Mouse (Mus musculus) kidney, postnatal 4 days (tissue): Measurements from ENCODE around the gene Lmod3.
A peak's percentile ranks its signal among the peaks of the same experiment; 100 is the strongest.

Source experiments
- DNase-seq, 2 experiments: peaks; one replicate each; pipeline ENCODE4 v3.0.0; 2021; ENCODE audit warnings: mixed read lengths in 2 of 2

Lmod3 gene

GRCm38 (mm10) chr6:97223566-97223965 is 29.0 kb downstream of the Lmod3 start:
- no peak for DNase-seq

GRCm38 (mm10) chr6:97222931-97223467 is 29.6 kb downstream of the Lmod3 start:
- no peak for DNase-seq

- DNase-seq: no peak
These were observed 30.2 kb downstream of the Lmod3 start for GRCm38 (mm10) chr6:97222321-97222720.

GRCm38 (mm10) chr6:97221205-97222025 is 31.1 kb downstream of the Lmod3 start:
- DNase-seq: no peak

GRCm38 (mm10) chr6:97220672-97221071 is 31.9 kb downstream of the Lmod3 start:
- no peak for DNase-seq

GRCm38 (mm10) chr6:97216154-97216821 is 36.3 kb downstream of the Lmod3 start:
- DNase-seq: no peak

- DNase-seq: peak in 1 of 2 experiments; percentile 11
These were observed 40.6 kb downstream of the Lmod3 start for GRCm38 (mm10) chr6:97211981-97212380.

- peak; percentile 31 to 45 for DNase-seq
These were observed 41.5 kb downstream of the Lmod3 start for GRCm38 (mm10) chr6:97210962-97211601.

GRCm38 (mm10) chr6:97210191-97210961 is 42.2 kb downstream of the Lmod3 start, which contains the start of gene Arl6ip5:
Gene Arl6ip5 (plus strand): TSS chr6:97210689.
- DNase-seq: peak; percentile 89 to 93

GRCm38 (mm10) chr6:97209751-97210150 is 42.8 kb downstream of the Lmod3 start:
- DNase-seq: no peak

GRCm38 (mm10) chr6:97209201-97209600 is 43.4 kb downstream of the Lmod3 start:
- DNase-seq: no peak

GRCm38 (mm10) chr6:97208406-97208805 is 44.2 kb downstream of the Lmod3 start:
- no peak for DNase-seq

- no peak for DNase-seq
These were observed 45.5 kb downstream of the Lmod3 start for GRCm38 (mm10) chr6:97207085-97207484.

- peak; percentile 100 for DNase-seq
These were observed 47.1 kb downstream of the Lmod3 start, which contains the start of gene Uba3 for GRCm38 (mm10) chr6:97205439-97205885. Gene Uba3 (minus strand): TSS chr6:97205647.

- DNase-seq: peak; percentile 43 to 60
These were observed 47.6 kb downstream of the Lmod3 start for GRCm38 (mm10) chr6:97204952-97205351.

GRCm38 (mm10) chr6:97204252-97204869 is 48.2 kb downstream of the Lmod3 start:
- no peak for DNase-seq

- no peak for DNase-seq
These were observed 50.1 kb downstream of the Lmod3 start for GRCm38 (mm10) chr6:97202477-97202876.

- no peak for DNase-seq
These were observed 52.1 kb downstream of the Lmod3 start for GRCm38 (mm10) chr6:97200437-97200836.
